Mouse (Mus musculus): Measurements from ENCODE around the gene Rbbp8nl. TPM values are rescaled to one million over a fixed set of nuclear protein-coding genes. Genes with fewer than 3 reads are reported as not detected.

Gene Rbbp8nl
- polyA plus RNA-seq, 1 experiment from 2014 or later, result not detected

DNA sequence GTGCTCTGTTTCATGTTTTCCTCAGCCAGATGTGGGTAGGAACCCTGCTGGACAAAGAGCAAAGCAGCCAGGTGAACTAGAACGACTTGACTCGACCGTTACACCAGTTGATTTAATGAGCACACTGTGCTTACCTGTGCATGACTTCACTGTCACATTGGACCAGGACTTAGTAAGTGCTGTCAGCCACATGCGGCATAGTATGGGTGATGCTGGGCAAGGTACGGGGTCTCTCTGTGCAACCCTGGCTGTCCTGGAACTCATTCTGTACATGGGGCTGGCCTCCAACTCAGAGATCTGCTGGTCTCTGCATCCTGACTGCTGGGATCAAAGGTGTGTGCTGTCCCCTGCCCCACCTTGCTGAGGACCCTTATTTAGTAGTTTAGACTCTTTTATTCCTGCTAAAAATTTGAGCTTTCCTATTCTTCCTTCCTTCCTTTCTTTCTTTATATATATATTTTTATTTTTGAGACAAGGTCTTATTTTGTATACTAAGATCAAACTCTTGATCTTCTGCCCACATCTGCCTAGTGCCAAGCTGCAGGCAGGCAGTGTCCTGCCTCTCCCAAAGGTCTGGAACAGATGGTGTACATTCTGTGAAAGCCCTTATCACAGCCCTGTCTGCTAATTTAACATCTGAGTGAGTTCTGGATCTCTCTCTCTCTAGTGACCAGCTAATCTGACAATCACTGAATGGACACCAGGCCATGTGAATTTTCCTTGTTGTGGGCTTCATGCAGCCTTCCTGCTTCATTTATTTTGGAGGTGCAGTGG lies 35.1 kb downstream of the Rbbp8nl start:
- H3K36me3 ChIP-seq (replicated peaks; ENCODE audit: control insufficient read depth, insufficient read depth), result peaks cover 16% of the 10 kb centered on the region
- no peak overlapping the region for H3K27ac ChIP-seq
- DNase-seq (ENCODE audit: low spot score) (no peak), ATAC-seq (ENCODE audit: low FRiP score) (no peak)
- no peak overlapping the region for H3K4me2 ChIP-seq (replicated peaks)
- no peaks in the 10 kb centered on the region for H3K9me3 ChIP-seq (ENCODE audit: control insufficient read depth, low read length)
- H3K27me3 ChIP-seq (ENCODE audit: control insufficient read depth, insufficient read depth, low read length), result no peaks in the 10 kb centered on the region
- H3K4me3 ChIP-seq (replicated peaks; ENCODE audit: low read length), result no peak overlapping the region
- H3K9ac ChIP-seq, result no peak overlapping the region
- WGBS, result 93% methylated on average over 5 of the region's 5 CpGs
- peaks cover 14% of the 10 kb centered on the region for H3K4me1 ChIP-seq (replicated peaks; ENCODE audit: control insufficient read depth, insufficient read depth, low read length)

DNA sequence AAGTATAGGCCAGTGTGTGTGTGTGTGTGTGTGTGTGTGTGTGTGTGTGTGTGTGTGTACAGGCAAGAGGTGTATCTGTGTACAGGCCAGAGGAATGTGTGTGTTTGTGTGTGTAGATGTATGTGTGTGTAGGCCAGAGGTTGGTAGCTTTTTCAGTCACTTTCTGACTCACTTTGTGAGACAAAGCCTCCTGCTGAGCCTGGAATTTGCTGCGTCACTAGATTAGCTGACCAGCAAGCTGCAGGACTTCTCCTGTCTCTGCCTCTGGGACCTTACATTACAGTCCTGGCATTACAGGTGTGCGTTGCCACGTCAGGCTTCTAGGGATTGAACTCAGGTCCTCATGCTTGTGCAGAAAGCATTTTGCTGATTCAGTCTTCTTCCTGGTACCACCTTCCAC lies 37.8 kb downstream of the Rbbp8nl start:
- Histone ChIP-seq H3K9ac (no peak overlapping the region), H3K9me3 (ENCODE audit: control insufficient read depth, low read length) (no peaks in the 10 kb centered on the region), H3K27me3 (ENCODE audit: control insufficient read depth, insufficient read depth, low read length) (no peaks in the 10 kb centered on the region), H3K4me2 (replicated peaks) (no peak overlapping the region), H3K36me3 (replicated peaks; ENCODE audit: control insufficient read depth, insufficient read depth) (no peaks in the 10 kb centered on the region), H3K4me1 (replicated peaks; ENCODE audit: control insufficient read depth, insufficient read depth, low read length) (0 out of 2 replicates have a peak, but pooled peaks cover 7% of the 10 kb centered on the region), H3K27ac (no peak overlapping the region), H3K4me3 (replicated peaks; ENCODE audit: low read length) (no peak overlapping the region)
- DNase-seq (ENCODE audit: low spot score) (no peak), ATAC-seq (ENCODE audit: low FRiP score) (peak; percentile 43)
- 50% methylated on average over 3 of the region's 3 CpGs for WGBS

DNA sequence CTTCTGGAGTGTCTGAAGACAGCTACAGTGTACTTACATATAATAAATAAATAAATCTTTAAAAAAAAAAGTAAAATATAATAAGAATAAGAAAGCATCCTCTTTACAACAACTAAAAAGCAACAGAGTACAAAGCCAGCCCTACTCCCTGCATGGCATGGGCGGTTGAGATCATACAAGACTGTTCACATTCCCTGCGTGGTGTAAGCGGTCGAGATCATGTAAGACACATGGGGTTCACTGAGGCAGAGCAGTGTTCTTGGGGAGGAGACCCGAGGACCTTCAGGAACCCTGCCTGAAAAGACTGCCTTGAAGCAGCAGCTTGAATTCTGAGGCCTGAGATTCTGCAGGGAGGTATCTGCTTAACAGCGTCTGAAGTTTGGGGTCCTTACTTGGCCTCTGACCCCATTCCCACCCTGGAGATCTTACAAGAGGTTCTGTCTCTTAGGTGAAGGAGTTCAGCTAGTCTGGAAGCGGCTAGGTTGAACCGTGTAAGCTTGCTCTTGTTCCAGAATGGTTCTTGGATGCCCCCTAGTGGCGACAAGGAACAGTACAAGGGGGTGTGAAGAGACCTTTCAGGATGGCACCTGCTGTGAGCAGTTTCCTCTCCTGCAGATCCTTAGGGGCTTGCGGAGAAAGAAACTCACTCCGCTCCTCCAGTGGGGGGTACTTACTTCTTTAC lies 38.6 kb downstream of the Rbbp8nl start:
- H3K27me3 ChIP-seq (ENCODE audit: control insufficient read depth, insufficient read depth, low read length), result no peaks in the 10 kb centered on the region
- 29% methylated on average over 11 of the region's 11 CpGs for WGBS
- H3K27ac ChIP-seq, result no peak overlapping the region
- H3K4me3 ChIP-seq (replicated peaks; ENCODE audit: low read length), result no peak overlapping the region
- H3K4me2 ChIP-seq (replicated peaks), result no peak overlapping the region
- 0 out of 2 replicates have a peak, but pooled peaks cover 4% of the 10 kb centered on the region for H3K4me1 ChIP-seq (replicated peaks; ENCODE audit: control insufficient read depth, insufficient read depth, low read length)
- DNase-seq (ENCODE audit: low spot score) (peak; percentile 94), ATAC-seq (ENCODE audit: low FRiP score) (peak; percentile 85)
- H3K9ac ChIP-seq, result no peak overlapping the region
- no peaks in the 10 kb centered on the region for H3K36me3 ChIP-seq (replicated peaks; ENCODE audit: control insufficient read depth, insufficient read depth)
- H3K9me3 ChIP-seq (ENCODE audit: control insufficient read depth, low read length), result no peaks in the 10 kb centered on the region

DNA sequence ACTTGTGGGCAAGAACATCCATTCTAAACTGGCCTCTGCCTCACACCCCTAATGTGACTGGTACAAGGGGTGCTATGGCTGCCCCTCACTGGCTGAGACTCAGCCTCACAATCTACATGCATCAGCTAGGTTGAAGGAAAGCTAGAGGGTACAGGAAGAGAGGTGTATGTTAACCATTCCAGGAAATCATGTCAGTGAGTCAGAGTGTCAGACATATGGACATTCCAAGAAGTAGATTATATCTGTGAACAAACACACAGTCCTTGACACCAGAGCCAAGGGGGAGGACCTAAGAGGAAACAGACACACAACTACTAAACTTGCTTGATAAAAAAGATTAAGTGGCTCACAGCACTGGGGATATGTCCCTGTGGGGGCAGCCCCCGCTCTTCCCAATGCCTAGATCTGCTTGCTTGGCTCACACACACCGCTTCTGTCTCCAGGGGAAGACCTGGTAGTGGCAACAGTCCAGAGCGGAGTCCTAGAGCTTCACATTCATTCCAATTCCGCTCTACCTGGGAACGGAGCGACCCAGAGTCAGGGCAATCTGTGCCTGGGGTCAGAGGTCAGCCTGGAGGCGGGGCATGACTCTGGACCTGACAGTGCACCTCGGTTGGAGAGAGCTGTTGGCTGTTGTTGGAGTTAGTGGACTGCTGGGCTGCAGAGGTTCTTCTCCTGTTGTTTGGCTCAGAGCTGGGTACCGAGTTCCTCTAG lies 40.6 kb downstream of the Rbbp8nl start:
- Histone ChIP-seq H3K4me2 (replicated peaks) (no peak overlapping the region), H3K9ac (no peak overlapping the region), H3K4me3 (replicated peaks; ENCODE audit: low read length) (no peak overlapping the region), H3K36me3 (replicated peaks; ENCODE audit: control insufficient read depth, insufficient read depth) (no peaks in the 10 kb centered on the region), H3K4me1 (replicated peaks; ENCODE audit: control insufficient read depth, insufficient read depth, low read length) (no peaks in the 10 kb centered on the region), H3K27ac (no peak overlapping the region), H3K9me3 (ENCODE audit: control insufficient read depth, low read length) (no peaks in the 10 kb centered on the region), H3K27me3 (ENCODE audit: control insufficient read depth, insufficient read depth, low read length) (no peaks in the 10 kb centered on the region)
- DNase-seq (ENCODE audit: low spot score), result no peak
- WGBS, result 62% methylated on average over 9 of the region's 9 CpGs
- no peak for ATAC-seq (ENCODE audit: low FRiP score)

DNA sequence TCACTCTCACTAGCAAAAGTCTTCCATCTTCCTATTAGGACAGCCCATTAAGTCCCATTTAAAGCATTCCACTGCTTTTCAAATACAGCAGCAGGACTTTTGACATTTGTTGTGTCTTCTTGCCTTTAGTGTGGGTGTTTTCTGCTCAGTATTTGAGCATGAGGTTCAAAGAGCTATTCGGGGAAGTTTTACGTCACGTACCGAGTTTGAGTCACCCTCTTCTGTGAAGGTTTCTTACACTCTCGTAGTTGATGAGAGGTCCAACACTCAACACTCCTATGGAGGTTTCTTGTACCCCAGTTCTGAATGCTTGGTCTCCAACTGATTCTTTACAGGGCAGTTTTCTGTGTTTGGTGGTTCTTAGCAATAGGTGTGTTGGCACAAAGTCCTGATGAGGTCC lies 41.8 kb downstream of the Rbbp8nl start:
- ATAC-seq (ENCODE audit: low FRiP score) (no peak), DNase-seq (ENCODE audit: low spot score) (no peak)
- no peaks in the 10 kb centered on the region for H3K27me3 ChIP-seq (ENCODE audit: control insufficient read depth, insufficient read depth, low read length)
- H3K4me3 ChIP-seq (replicated peaks; ENCODE audit: low read length), result no peak overlapping the region
- H3K9ac ChIP-seq, result no peak overlapping the region
- no peaks in the 10 kb centered on the region for H3K9me3 ChIP-seq (ENCODE audit: control insufficient read depth, low read length)
- no peaks in the 10 kb centered on the region for H3K4me1 ChIP-seq (replicated peaks; ENCODE audit: control insufficient read depth, insufficient read depth, low read length)
- WGBS, result 91% methylated on average over 5 of the region's 5 CpGs
- no peaks in the 10 kb centered on the region for H3K36me3 ChIP-seq (replicated peaks; ENCODE audit: control insufficient read depth, insufficient read depth)
- H3K27ac ChIP-seq, result no peak overlapping the region
- H3K4me2 ChIP-seq (replicated peaks), result no peak overlapping the region

DNA sequence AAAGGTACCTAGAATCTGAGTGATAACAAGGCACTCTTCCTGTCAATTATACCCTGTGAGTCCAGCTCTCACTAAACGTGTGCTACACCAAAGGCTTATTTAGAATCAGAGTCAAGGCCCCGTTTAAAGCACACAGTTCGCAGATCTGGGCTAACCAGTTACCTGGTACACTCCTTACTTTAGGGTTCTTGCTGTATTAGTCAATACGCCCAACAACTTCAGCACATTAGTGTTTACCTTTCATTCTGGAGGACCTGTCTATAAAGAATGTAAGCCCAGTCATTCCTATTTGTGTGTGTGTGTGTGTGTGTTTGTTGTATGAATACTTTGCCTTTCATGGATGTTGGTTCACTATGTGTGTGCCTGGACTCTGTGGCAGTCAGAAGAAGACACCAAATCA lies 46.6 kb downstream of the Rbbp8nl start:
- Histone ChIP-seq H3K4me2 (replicated peaks) (no peak overlapping the region), H3K4me1 (replicated peaks; ENCODE audit: control insufficient read depth, insufficient read depth, low read length) (no peaks in the 10 kb centered on the region), H3K9ac (no peak overlapping the region), H3K36me3 (replicated peaks; ENCODE audit: control insufficient read depth, insufficient read depth) (no peaks in the 10 kb centered on the region), H3K27me3 (ENCODE audit: control insufficient read depth, insufficient read depth, low read length) (no peaks in the 10 kb centered on the region), H3K27ac (no peak overlapping the region), H3K9me3 (ENCODE audit: control insufficient read depth, low read length) (no peaks in the 10 kb centered on the region), H3K4me3 (replicated peaks; ENCODE audit: low read length) (no peak overlapping the region)
- no peak for ATAC-seq (ENCODE audit: low FRiP score)
- DNase-seq (ENCODE audit: low spot score), result no peak
- WGBS, result 90% methylated on average over 4 of the region's 4 CpGs

DNA sequence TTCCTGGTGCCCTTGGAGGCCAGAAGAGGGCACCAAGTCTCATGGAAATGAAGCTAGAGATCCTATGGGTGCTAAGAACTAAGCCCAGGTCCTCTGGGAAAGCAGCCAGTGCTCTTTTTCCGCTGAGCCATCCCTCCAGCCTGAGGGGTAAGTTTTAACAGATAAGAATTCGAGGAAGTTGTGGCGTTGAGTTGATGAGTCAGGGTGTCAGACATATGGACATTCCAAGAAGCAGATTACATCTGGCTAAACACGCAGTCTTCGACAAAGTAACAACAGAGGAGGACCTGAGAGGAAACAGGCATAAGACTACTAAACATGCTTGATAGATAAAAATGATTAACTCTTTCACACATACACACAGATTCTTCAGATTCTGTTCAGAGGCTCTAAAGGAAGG lies 51.1 kb downstream of the Rbbp8nl start:
- DNase-seq (ENCODE audit: low spot score), result no peak

DNA sequence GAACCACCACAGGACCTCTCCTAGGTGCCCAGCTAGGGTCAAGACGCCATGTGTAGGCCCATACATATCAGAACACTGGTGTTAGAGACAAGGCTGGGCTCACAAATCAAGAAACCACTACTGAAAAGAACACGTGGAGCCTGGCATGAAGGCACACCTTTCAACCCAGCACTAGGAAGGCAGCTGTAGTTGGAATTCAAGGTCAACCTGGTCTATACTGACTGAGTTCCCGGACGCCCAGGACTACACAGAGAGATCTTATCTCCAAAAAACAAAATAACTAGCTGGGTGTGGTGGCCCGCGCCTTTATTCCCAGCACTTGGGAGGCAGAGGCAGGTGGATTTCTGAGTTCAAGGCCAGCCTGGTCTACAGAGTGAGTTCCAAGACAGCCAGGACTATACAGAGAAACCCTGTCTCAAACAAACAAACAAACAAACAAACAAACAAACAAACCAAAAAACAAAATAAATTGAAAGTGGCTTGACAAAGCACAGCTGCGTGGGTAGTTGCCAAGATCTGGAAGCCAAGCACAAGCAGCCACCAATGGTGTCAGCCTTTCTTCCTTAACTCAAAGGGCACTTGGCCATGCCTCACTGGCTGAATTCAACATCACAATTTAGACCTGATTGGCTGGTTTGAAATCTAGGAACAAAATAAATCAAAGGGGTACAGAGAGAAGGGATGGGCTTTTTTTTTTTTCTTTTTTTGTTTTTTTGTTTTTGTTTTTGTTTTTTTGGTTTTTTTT lies 51.9 kb downstream of the Rbbp8nl start:
- H3K27me3 ChIP-seq (ENCODE audit: control insufficient read depth, insufficient read depth, low read length), result no peaks in the 10 kb centered on the region
- H3K4me2 ChIP-seq (replicated peaks), result no peak overlapping the region
- no peaks in the 10 kb centered on the region for H3K4me1 ChIP-seq (replicated peaks; ENCODE audit: control insufficient read depth, insufficient read depth, low read length)
- no peak overlapping the region for H3K27ac ChIP-seq
- no peak overlapping the region for H3K9ac ChIP-seq
- 92% methylated on average over 7 of the region's 7 CpGs for WGBS
- H3K9me3 ChIP-seq (ENCODE audit: control insufficient read depth, low read length), result no peaks in the 10 kb centered on the region
- ATAC-seq (ENCODE audit: low FRiP score) (no peak), DNase-seq (ENCODE audit: low spot score) (no peak)
- no peaks in the 10 kb centered on the region for H3K36me3 ChIP-seq (replicated peaks; ENCODE audit: control insufficient read depth, insufficient read depth)
- H3K4me3 ChIP-seq (replicated peaks; ENCODE audit: low read length), result no peak overlapping the region

More for the DNA sequence above, 51.1 kb downstream of the Rbbp8nl start:
- no peaks in the 10 kb centered on the region for H3K36me3 ChIP-seq (replicated peaks; ENCODE audit: control insufficient read depth, insufficient read depth)
- WGBS, result 94% methylated on average over 5 of the region's 5 CpGs
- H3K9me3 ChIP-seq (ENCODE audit: control insufficient read depth, low read length), result no peaks in the 10 kb centered on the region
- no peak for ATAC-seq (ENCODE audit: low FRiP score)
- H3K4me1 ChIP-seq (replicated peaks; ENCODE audit: control insufficient read depth, insufficient read depth, low read length), result no peaks in the 10 kb centered on the region
- no peak overlapping the region for H3K27ac ChIP-seq
- no peak overlapping the region for H3K4me2 ChIP-seq (replicated peaks)
- H3K4me3 ChIP-seq (replicated peaks; ENCODE audit: low read length), result no peak overlapping the region
- H3K27me3 ChIP-seq (ENCODE audit: control insufficient read depth, insufficient read depth, low read length), result no peaks in the 10 kb centered on the region
- no peak overlapping the region for H3K9ac ChIP-seq

DNA sequence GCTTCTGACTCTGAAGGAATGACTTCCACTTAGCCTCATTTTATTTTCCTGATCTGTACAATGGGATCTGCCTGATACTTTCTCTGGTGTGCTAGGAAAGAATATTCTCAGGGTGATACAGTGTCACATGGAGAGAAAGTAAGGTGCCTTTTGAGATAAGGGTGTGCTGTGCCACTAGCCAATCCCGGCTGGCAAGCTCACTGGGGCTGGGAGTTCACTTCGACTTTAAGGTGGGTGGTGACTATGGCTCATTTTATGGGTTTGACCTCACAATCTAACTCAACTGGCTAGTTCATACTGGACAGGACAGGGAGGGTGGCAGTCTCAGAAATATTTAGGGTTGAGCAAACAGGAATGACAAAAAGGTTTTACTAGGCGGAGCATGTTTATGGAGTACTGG lies 52.7 kb downstream of the Rbbp8nl start:
- DNase-seq (ENCODE audit: low spot score) (no peak), ATAC-seq (ENCODE audit: low FRiP score) (no peak)
- Histone ChIP-seq H3K9me3 (ENCODE audit: control insufficient read depth, low read length) (no peaks in the 10 kb centered on the region), H3K4me2 (replicated peaks) (no peak overlapping the region), H3K4me3 (replicated peaks; ENCODE audit: low read length) (no peak overlapping the region), H3K9ac (no peak overlapping the region), H3K27me3 (ENCODE audit: control insufficient read depth, insufficient read depth, low read length) (no peaks in the 10 kb centered on the region), H3K36me3 (replicated peaks; ENCODE audit: control insufficient read depth, insufficient read depth) (no peaks in the 10 kb centered on the region), H3K4me1 (replicated peaks; ENCODE audit: control insufficient read depth, insufficient read depth, low read length) (no peaks in the 10 kb centered on the region), H3K27ac (no peak overlapping the region)
- WGBS, result 90% methylated on average over 3 of the region's 3 CpGs

Measured in hindbrain, embryonic 14.5 days (tissue).